Mouse (Mus musculus) hindbrain, postnatal 0 days (tissue): ENCODE results near the gene Hhex. TPM values are rescaled to one million over a fixed set of nuclear protein-coding genes. Genes with fewer than 3 reads are reported as not detected.
A peak's percentile ranks its signal among the peaks of the same experiment; 100 is the strongest.

ENCODE experiments used
- ATAC-seq: fragments of 200-750 bp; cut with Nextera tagmentation; 2 replicates; pipeline ENCODE4 v1.8.0; 2017; ENCODE audit warnings: mild to moderate bottlenecking, moderate TSS enrichment, moderate library complexity
- DNase-seq: peaks from one replicate; pipeline ENCODE4 v3.0.0-alpha.2; 2015; ENCODE audit warnings: low spot score
- H3K27ac ChIP-seq: fragments of 300-500 bp; sonication (generic); 2 replicates; pipeline ENCODE4 v1.5.1; 2014; ENCODE audit warnings: mild to moderate bottlenecking
- H3K27me3 ChIP-seq: fragments of 300-500 bp; sonication (generic); 2 replicates; pipeline ENCODE4 v1.6.1; 2014; ENCODE audit warnings: low read length, mixed read lengths; ENCODE audit not compliant: insufficient read depth
- H3K36me3 ChIP-seq: fragments of 300-500 bp; sonication (generic); 2 replicates; pipeline ENCODE4 v1.6.1; 2014; ENCODE audit warnings: low read length, mixed read lengths; ENCODE audit not compliant: insufficient read depth
- H3K4me1 ChIP-seq: fragments of 300-500 bp; sonication (generic); 2 replicates; pipeline ENCODE4 v1.6.1; 2014; ENCODE audit warnings: antibody characterized with exemption, low read length, mixed read lengths; ENCODE audit not compliant: insufficient read depth
- H3K4me2 ChIP-seq: fragments of 300-500 bp; sonication (generic); 2 replicates; pipeline ENCODE4 v1.6.1; 2014; ENCODE audit warnings: low read depth, mild to moderate bottlenecking, low read length, moderate library complexity, mixed read lengths
- H3K4me3 ChIP-seq: fragments of 300-500 bp; sonication (generic); 2 replicates; pipeline ENCODE4 v1.5.1; 2014; ENCODE audit warnings: low read length
- H3K9ac ChIP-seq: fragments of 300-500 bp; sonication (generic); replicated peaks from 2 replicates; pipeline ENCODE4 v1.6.1; 2014; ENCODE audit warnings: mild to moderate bottlenecking, low read length, moderate library complexity, mixed read lengths
- H3K9me3 ChIP-seq: fragments of 300-500 bp; sonication (generic); 2 replicates; pipeline ENCODE4 v1.6.1; 2016; ENCODE audit warnings: low read length, mixed read lengths
- CTCF ChIP-seq: IDR thresholded peaks from 2 replicates; pipeline ENCODE4 v1.5.1; 2016; ENCODE audit warnings: antibody characterized with exemption, control low read depth, low read depth
- WGBS: fragments of 180-500 bp; shearing (Covaris S2); extraction: QIAGEN DNeasy Blood & Tissue Kit; methylation state at CpG from one replicate; pipeline ENCODE4 v1.1.7; 2014; 5-methylcytosine and 5-hydroxymethylcytosine counted together
- polyA plus RNA-seq: library from polyadenylated mRNA; unstranded; fragments of >200 nt; fragmentation: Nextera tagmentation; extraction: Ambion mirVana; gene quantifications from 2 replicates; pipeline ENCODE4 v1.2.1, GENCODE M21; 2015
- total RNA-seq: library from RNA; depleted of rRNA; stranded (reverse); fragments of >200 nt; gene quantifications from 2 replicates; pipeline ENCODE4 v1.2.3, GENCODE M21; 2014

Hhex gene
- total and polyA plus RNA-seq, 2 experiments from 2014 or later: 0.16 to 4.7 TPM

GRCm38 (mm10) chr19:37428589-37428988, 6.0 kb upstream of the Hhex start:
- Histone ChIP-seq H3K9me3 (no peaks in the 10 kb centered on the region), H3K4me2 (no peak overlapping the region), H3K4me3 (no peak overlapping the region), H3K4me1 (no peaks in the 10 kb centered on the region), H3K27me3 (peaks cover 14% of the 10 kb centered on the region), H3K36me3 (no peaks in the 10 kb centered on the region), H3K27ac (no peak overlapping the region), H3K9ac (no peak overlapping the region)
- TF ChIP-seq CTCF: no peak
- ATAC-seq (no peak), DNase-seq (no peak)
- 82% methylated on average over 5 of the region's 5 CpGs for WGBS

GRCm38 (mm10) chr19:37431139-37431756, 3.4 kb upstream of the Hhex start:
- WGBS: 92% methylated on average over 11 of the region's 11 CpGs
- no peaks in the 10 kb centered on the region for H3K4me1 ChIP-seq
- H3K4me2 ChIP-seq: no peak overlapping the region
- DNase-seq: no peak
- H3K4me3 ChIP-seq: no peak overlapping the region
- peaks cover 37% of the 10 kb centered on the region for H3K27me3 ChIP-seq
- no peaks in the 10 kb centered on the region for H3K36me3 ChIP-seq
- no peak for TF ChIP-seq CTCF
- H3K9ac ChIP-seq: no peak overlapping the region
- no peaks in the 10 kb centered on the region for H3K9me3 ChIP-seq
- no peak overlapping the region for H3K27ac ChIP-seq
- ATAC-seq: no peak

- no peaks in the 10 kb centered on the region for H3K4me1 ChIP-seq
- 22% methylated on average over 16 of the region's 16 CpGs for WGBS
- no peak overlapping the region for H3K9ac ChIP-seq
- no peak overlapping the region for H3K4me3 ChIP-seq
- H3K27me3 ChIP-seq: peaks cover 54% of the 10 kb centered on the region
- ATAC-seq (no peak), DNase-seq (no peak)
- H3K9me3 ChIP-seq: no peaks in the 10 kb centered on the region
- no peak for TF ChIP-seq CTCF
- no peaks in the 10 kb centered on the region for H3K36me3 ChIP-seq
- no peak overlapping the region for H3K27ac ChIP-seq
- no peak overlapping the region for H3K4me2 ChIP-seq
Measured at GRCm38 (mm10) chr19:37432868-37433570, 1.6 kb upstream of the Hhex start.

GRCm38 (mm10) chr19:37433895-37434262, 731 bp upstream of the Hhex start:
- Histone ChIP-seq H3K27me3 (peaks cover 57% of the 10 kb centered on the region), H3K4me3 (no peak overlapping the region)
- DNase-seq: no peak

GRCm38 (mm10) chr19:37435041-37435852, 637 bp downstream of the Hhex start:
- DNase-seq (no peak), ATAC-seq (peak; percentile 25; the same call in 1 of the 2 replicates)
- Histone ChIP-seq H3K9ac (0 out of 2 replicates have a peak overlapping the region, but pooled peaks have one; percentile 28), H3K4me1 (no peaks in the 10 kb centered on the region), H3K36me3 (no peaks in the 10 kb centered on the region), H3K4me3 (peak overlapping the region; percentile 34), H3K27ac (peak overlapping the region; percentile 20; the same call in 1 of the 2 replicates), H3K9me3 (no peaks in the 10 kb centered on the region), H3K27me3 (peaks cover 69% of the 10 kb centered on the region), H3K4me2 (peak overlapping the region; percentile 45)
- TF ChIP-seq CTCF: no peak
- 1% methylated on average over 77 of the region's 77 CpGs for WGBS

More at GRCm38 (mm10) chr19:37433895-37434262, 731 bp upstream of the Hhex start:
- no peak overlapping the region for H3K9ac ChIP-seq
- H3K27ac ChIP-seq: no peak overlapping the region
- H3K4me2 ChIP-seq: peak overlapping the region; percentile 45
- ATAC-seq: 0 out of 2 replicates have a peak, but pooled peaks have one; percentile 13
- TF ChIP-seq CTCF: no peak
- H3K9me3 ChIP-seq: no peaks in the 10 kb centered on the region
- 1% methylated on average over 14 of the region's 14 CpGs for WGBS
- H3K4me1 ChIP-seq: no peaks in the 10 kb centered on the region
- H3K36me3 ChIP-seq: no peaks in the 10 kb centered on the region

GRCm38 (mm10) chr19:37435853-37436174, 1.2 kb downstream of the Hhex start:
- Histone ChIP-seq H3K4me3 (no peak overlapping the region), H3K9me3 (no peaks in the 10 kb centered on the region), H3K9ac (no peak overlapping the region), H3K4me1 (no peaks in the 10 kb centered on the region), H3K4me2 (no peak overlapping the region), H3K27ac (no peak overlapping the region), H3K36me3 (no peaks in the 10 kb centered on the region), H3K27me3 (peaks cover 74% of the 10 kb centered on the region)
- no peak for DNase-seq
- no peak for ATAC-seq
- TF ChIP-seq CTCF: no peak
- 7% methylated on average over 10 of the region's 10 CpGs for WGBS
